Mouse (Mus musculus): ENCODE results near the gene Chrm3.

Chrm3 gene

GRCm38 (mm10) chr13:10236279-10236678 lies 124.4 kb downstream of the Chrm3 start:
- DNase-seq (ENCODE audit: inconsistent ontology term) = no peak

- no peak for DNase-seq (ENCODE audit: inconsistent ontology term)
These were observed 125.1 kb downstream of the Chrm3 start for GRCm38 (mm10) chr13:10235391-10236169.

GRCm38 (mm10) chr13:10220403-10220802 lies 140.2 kb downstream of the Chrm3 start:
- peak; percentile 50 for DNase-seq (ENCODE audit: inconsistent ontology term)

- DNase-seq (ENCODE audit: inconsistent ontology term) = no peak
These were observed 148.5 kb downstream of the Chrm3 start for GRCm38 (mm10) chr13:10212112-10212511.

- no peak for DNase-seq (ENCODE audit: inconsistent ontology term)
These were observed 150.0 kb downstream of the Chrm3 start for GRCm38 (mm10) chr13:10210522-10211244.

- DNase-seq (ENCODE audit: inconsistent ontology term) = no peak
These were observed 161.3 kb downstream of the Chrm3 start for GRCm38 (mm10) chr13:10199206-10199956.

GRCm38 (mm10) chr13:10189829-10190228 lies 170.8 kb downstream of the Chrm3 start:
- no peak for DNase-seq (ENCODE audit: inconsistent ontology term)

GRCm38 (mm10) chr13:10187926-10188325 lies 172.7 kb downstream of the Chrm3 start:
- no peak for DNase-seq (ENCODE audit: inconsistent ontology term)

- DNase-seq (ENCODE audit: inconsistent ontology term) = no peak
These were observed 176.8 kb downstream of the Chrm3 start for GRCm38 (mm10) chr13:10183837-10184236.

- DNase-seq (ENCODE audit: inconsistent ontology term) = no peak
These were observed 177.9 kb downstream of the Chrm3 start for GRCm38 (mm10) chr13:10182756-10183155.

- DNase-seq (ENCODE audit: inconsistent ontology term) = no peak
These were observed 190.1 kb downstream of the Chrm3 start for GRCm38 (mm10) chr13:10170529-10170928.

GRCm38 (mm10) chr13:10163354-10163753 lies 197.3 kb downstream of the Chrm3 start:
- no peak for DNase-seq (ENCODE audit: inconsistent ontology term)

- DNase-seq (ENCODE audit: inconsistent ontology term) = no peak
These were observed 203.2 kb downstream of the Chrm3 start for GRCm38 (mm10) chr13:10157496-10157895.

- DNase-seq (ENCODE audit: inconsistent ontology term) = no peak
These were observed 220.1 kb downstream of the Chrm3 start for GRCm38 (mm10) chr13:10140573-10140972.

- no peak for DNase-seq (ENCODE audit: inconsistent ontology term)
These were observed 221.8 kb downstream of the Chrm3 start for GRCm38 (mm10) chr13:10138878-10139277.

- DNase-seq (ENCODE audit: inconsistent ontology term) = no peak
These were observed 229.6 kb downstream of the Chrm3 start for GRCm38 (mm10) chr13:10131064-10131463.

- DNase-seq (ENCODE audit: inconsistent ontology term) = no peak
These were observed 248.4 kb downstream of the Chrm3 start for GRCm38 (mm10) chr13:10112211-10112610.

- peak; percentile 4 for DNase-seq (ENCODE audit: inconsistent ontology term)
These were observed 251.1 kb downstream of the Chrm3 start for GRCm38 (mm10) chr13:10109542-10109941.

GRCm38 (mm10) chr13:10107331-10107730 lies 253.3 kb downstream of the Chrm3 start:
- DNase-seq (ENCODE audit: inconsistent ontology term) = no peak

- no peak for DNase-seq (ENCODE audit: inconsistent ontology term)
These were observed 269.9 kb downstream of the Chrm3 start for GRCm38 (mm10) chr13:10090778-10091177.

- no peak for DNase-seq (ENCODE audit: inconsistent ontology term)
These were observed 274.3 kb downstream of the Chrm3 start for GRCm38 (mm10) chr13:10086336-10086735.

GRCm38 (mm10) chr13:10081896-10082426 lies 278.7 kb downstream of the Chrm3 start:
- no peak for DNase-seq (ENCODE audit: inconsistent ontology term)

Measured in Muller cell, postnatal 12 days (primary cell).